Mouse (Mus musculus) kidney, embryonic 15.5 days (tissue): ENCODE measurements around the gene Ctag2. TPM values are rescaled to one million over a fixed set of nuclear protein-coding genes. Genes with fewer than 3 reads are reported as not detected.

Source experiments
- ATAC-seq: fragments of 200-750 bp; cut with Nextera tagmentation; replicated peaks from 2 replicates; pipeline ENCODE4 v1.8.0; 2017; ENCODE audit warnings: moderate TSS enrichment; ENCODE audit not compliant: low FRiP score
- H3K27ac ChIP-seq: fragments of 300-500 bp; sonication (generic); 2 replicates; pipeline ENCODE4 v1.5.1; 2015; ENCODE audit warnings: mild to moderate bottlenecking, inconsistent platforms
- H3K27me3 ChIP-seq: fragments of 300-500 bp; sonication (generic); 2 replicates; pipeline ENCODE4 v1.6.1; 2015; ENCODE audit warnings: inconsistent platforms
- H3K36me3 ChIP-seq: fragments of 300-500 bp; sonication (generic); 2 replicates; pipeline ENCODE4 v1.6.1; 2015; ENCODE audit warnings: inconsistent platforms
- H3K4me1 ChIP-seq: fragments of 300-500 bp; sonication (generic); 2 replicates; pipeline ENCODE4 v1.6.1; 2015; ENCODE audit warnings: inconsistent platforms
- H3K4me2 ChIP-seq: fragments of 300-500 bp; sonication (generic); 2 replicates; pipeline ENCODE4 v1.6.1; 2015; ENCODE audit warnings: moderate library complexity, mild to moderate bottlenecking, inconsistent platforms
- H3K4me3 ChIP-seq: fragments of 300-500 bp; sonication (generic); replicated peaks from 2 replicates; pipeline ENCODE4 v1.5.1; 2015; ENCODE audit warnings: mild to moderate bottlenecking, inconsistent platforms
- H3K9ac ChIP-seq: fragments of 300-500 bp; sonication (generic); 2 replicates; pipeline ENCODE4 v1.6.1; 2015; ENCODE audit warnings: mild to moderate bottlenecking, inconsistent platforms
- H3K9me3 ChIP-seq: fragments of 300-500 bp; sonication (generic); replicated peaks from 2 replicates; pipeline ENCODE4 v1.6.1; 2016; ENCODE audit warnings: inconsistent platforms
- WGBS: fragments of 180-500 bp; shearing (Covaris S2); methylation state at CpG from one replicate; pipeline ENCODE4 v1.1.7; 2015; ENCODE audit warnings: mixed read lengths; 5-methylcytosine and 5-hydroxymethylcytosine counted together
- polyA plus RNA-seq: library from polyadenylated mRNA; unstranded; fragments of >200 nt; fragmentation: Nextera tagmentation; extraction: Ambion mirVana; gene quantifications from 2 replicates; pipeline ENCODE4 v1.2.1, GENCODE M21; 2015

Gene Ctag2
- polyA plus RNA-seq: not detected in 2 replicates

GRCm38 (mm10) chrX:65047344-65047743 is at the start of gene Ctag2:
Gene Ctag2, plus strand, starts transcription at chrX:65047644.
- no peaks in the 10 kb centered on the region for H3K36me3 ChIP-seq
- no peak for ATAC-seq
- WGBS: 93% methylated on average over 7 of the region's 7 CpGs
- H3K27ac ChIP-seq: no peak within 1 kb of the TSS
- no peak within 1 kb of the TSS for H3K4me2 ChIP-seq
- H3K9me3 ChIP-seq: no peaks in the 10 kb centered on the region
- no peaks in the 10 kb centered on the region for H3K4me1 ChIP-seq
- H3K27me3 ChIP-seq: no peaks in the 10 kb centered on the region
- no peak within 1 kb of the TSS for H3K4me3 ChIP-seq
- H3K9ac ChIP-seq: no peak within 1 kb of the TSS
